Mouse (Mus musculus) ES-Bruce4 (cell line): ENCODE data around the gene Usp30. TPM values are rescaled to one million over a fixed set of nuclear protein-coding genes. Genes with fewer than 3 reads are reported as not detected.

Source experiments
- H3K27ac ChIP-seq: 2 replicates; pipeline ENCODE4 v1.5.1; 2012; ENCODE audit warnings: low read length, inconsistent platforms; ENCODE audit not compliant: insufficient read depth
- H3K27me3 ChIP-seq: 2 replicates; pipeline ENCODE4 v1.6.1; 2012; ENCODE audit warnings: mild to moderate bottlenecking, low read length, inconsistent platforms; ENCODE audit not compliant: control insufficient read depth, poor library complexity, insufficient read depth, severe bottlenecking
- H3K36me3 ChIP-seq: 2 replicates; pipeline ENCODE4 v1.6.1; 2012; ENCODE audit warnings: inconsistent platforms, mild to moderate bottlenecking, low read length, moderate library complexity; ENCODE audit not compliant: control insufficient read depth, poor library complexity, insufficient read depth, severe bottlenecking
- H3K4me1 ChIP-seq: one replicate; pipeline ENCODE4 v1.8.1; 2011; ENCODE audit warnings: low read length; ENCODE audit not compliant: control insufficient read depth, insufficient read depth
- H3K4me3 ChIP-seq: 2 replicates; pipeline ENCODE4 v1.5.1; 2011; ENCODE audit warnings: low read depth, mild to moderate bottlenecking, low read length
- H3K9ac ChIP-seq: 2 replicates; pipeline ENCODE4 v1.6.1; 2012; ENCODE audit warnings: low read depth, mild to moderate bottlenecking, inconsistent platforms; ENCODE audit not compliant: poor library complexity, severe bottlenecking
- H3K9me3 ChIP-seq: replicated peaks from 2 replicates; pipeline ENCODE4 v1.6.1; 2012; ENCODE audit warnings: mild to moderate bottlenecking, low read length, inconsistent platforms; ENCODE audit not compliant: control insufficient read depth, poor library complexity, insufficient read depth, severe bottlenecking
- CTCF ChIP-seq: IDR thresholded peaks from one replicate; pipeline ENCODE4 v1.8.1; 2011; ENCODE audit warnings: low read depth, low read length
- EP300 ChIP-seq: IDR thresholded peaks from 2 replicates; pipeline ENCODE4 v1.6.1; 2011; ENCODE audit warnings: low read depth, low read length; ENCODE audit not compliant: insufficient read depth
- POLR2A ChIP-seq: IDR thresholded peaks from one replicate; pipeline ENCODE4 v1.8.1; 2011; ENCODE audit warnings: low read length; ENCODE audit not compliant: insufficient read depth
- polyA plus RNA-seq: library from polyadenylated mRNA; stranded (reverse); fragments of >200 nt; gene quantifications from 2 replicates; pipeline ENCODE4 v1.2.4, GENCODE M21; 2011; ENCODE audit warnings: low read depth; ENCODE audit not compliant: missing spikeins, insufficient read depth, insufficient read length

Usp30 gene
- polyA plus RNA-seq, 1 experiment, result 13.9 TPM

GRCm38 (mm10) chr5:114130698-114131520, 65.6 kb downstream of the Usp30 start:
- peak overlapping the region; percentile 81 for H3K9ac ChIP-seq
- TF ChIP-seq CTCF, result no peak
- no peak for TF ChIP-seq EP300
- peaks cover 31% of the 10 kb centered on the region for H3K36me3 ChIP-seq
- peaks cover 5% of the 10 kb centered on the region for H3K4me1 ChIP-seq
- no peaks in the 10 kb centered on the region for H3K9me3 ChIP-seq
- no peaks in the 10 kb centered on the region for H3K27me3 ChIP-seq
- peak overlapping the region; percentile 7; the same call in 1 of the 2 replicates for H3K27ac ChIP-seq
- H3K4me3 ChIP-seq, result peak overlapping the region; percentile 73

GRCm38 (mm10) chr5:114131521-114131840, 66.2 kb downstream of the Usp30 start:
- no peaks in the 10 kb centered on the region for H3K27me3 ChIP-seq
- H3K4me3 ChIP-seq, result peak overlapping the region; percentile 73
- no peaks in the 10 kb centered on the region for H3K9me3 ChIP-seq
- H3K36me3 ChIP-seq, result peaks cover 36% of the 10 kb centered on the region
- H3K9ac ChIP-seq, result peak overlapping the region; percentile 81
- H3K4me1 ChIP-seq, result peaks cover 3% of the 10 kb centered on the region
- H3K27ac ChIP-seq, result peak overlapping the region; percentile 7; the same call in 1 of the 2 replicates
- TF ChIP-seq CTCF (no peak), EP300 (peak; percentile 30; the same call in 1 of the 2 replicates)

GRCm38 (mm10) chr5:114132841-114133240, 67.6 kb downstream of the Usp30 start:
- Histone ChIP-seq H3K9ac (no peak overlapping the region), H3K27ac (no peak overlapping the region), H3K4me3 (no peak overlapping the region), H3K36me3 (peaks cover 50% of the 10 kb centered on the region), H3K27me3 (no peaks in the 10 kb centered on the region), H3K4me1 (peaks cover 9% of the 10 kb centered on the region), H3K9me3 (no peaks in the 10 kb centered on the region)
- TF ChIP-seq EP300, result no peak
- no peak for TF ChIP-seq POLR2A
- no peak for TF ChIP-seq CTCF

- H3K27ac ChIP-seq, result no peak overlapping the region
- H3K4me3 ChIP-seq, result no peak overlapping the region
- no peaks in the 10 kb centered on the region for H3K9me3 ChIP-seq
- peaks cover 12% of the 10 kb centered on the region for H3K4me1 ChIP-seq
- TF ChIP-seq EP300 (no peak), POLR2A (no peak), CTCF (peak; percentile 59)
- H3K9ac ChIP-seq, result no peak overlapping the region
- peaks cover 55% of the 10 kb centered on the region for H3K36me3 ChIP-seq
- no peaks in the 10 kb centered on the region for H3K27me3 ChIP-seq
Measured at GRCm38 (mm10) chr5:114134091-114134534, 68.9 kb downstream of the Usp30 start.

- H3K4me3 ChIP-seq, result no peak overlapping the region
- peaks cover 12% of the 10 kb centered on the region for H3K4me1 ChIP-seq
- no peak overlapping the region for H3K27ac ChIP-seq
- no peaks in the 10 kb centered on the region for H3K9me3 ChIP-seq
- peaks cover 58% of the 10 kb centered on the region for H3K36me3 ChIP-seq
- H3K27me3 ChIP-seq, result no peaks in the 10 kb centered on the region
- no peak overlapping the region for H3K9ac ChIP-seq
- TF ChIP-seq CTCF (no peak), POLR2A (no peak), EP300 (no peak)
Measured at GRCm38 (mm10) chr5:114135516-114135915, 70.3 kb downstream of the Usp30 start.
